Mouse (Mus musculus) lung, adult 2 months (tissue): ENCODE data around the gene Asf1b.

Source experiments
- CTCF ChIP-seq: fragments of 200-500 bp; IDR thresholded peaks from 2 replicates; pipeline ENCODE4 v1.5.1; 2011; ENCODE audit warnings: mild to moderate bottlenecking, low read length, control low read depth; ENCODE audit not compliant: insufficient read depth
- POLR2A ChIP-seq: fragments of 200-500 bp; IDR thresholded peaks from 2 replicates; pipeline ENCODE4 v1.6.1; 2011; ENCODE audit warnings: low read depth, mild to moderate bottlenecking, control low read depth, low read length, borderline replicate concordance; ENCODE audit errors: extremely low read depth

DNA sequence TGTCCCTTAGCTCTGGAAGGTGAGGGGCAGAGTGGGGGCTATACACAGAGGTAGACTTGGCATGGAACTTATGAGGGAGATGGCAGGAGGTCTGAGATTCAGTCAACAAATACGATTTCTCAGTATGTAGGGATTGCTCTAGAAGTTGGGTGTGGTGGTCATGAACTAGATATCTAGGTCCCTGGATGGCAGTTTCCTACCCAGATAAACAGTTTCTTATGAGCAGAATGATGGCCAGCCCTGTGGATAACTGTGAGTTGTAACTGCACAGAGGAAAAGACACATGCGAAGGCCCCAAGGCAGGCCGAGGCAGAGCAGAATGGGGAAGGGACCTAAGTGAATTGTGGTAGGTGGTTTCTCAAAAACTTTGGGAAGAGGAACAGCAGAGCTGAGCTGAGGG is 41.1 kb upstream of the Asf1b start:
- TF ChIP-seq POLR2A (no peak), CTCF (no peak)
